Mouse (Mus musculus): ENCODE measurements around the gene Ces3a.
"Not testable (repeated sequence)": the region's sequence is repeated elsewhere in the genome, so short reads cannot be mapped to it uniquely, and the experiment has no call there.

Gene Ces3a

DNA sequence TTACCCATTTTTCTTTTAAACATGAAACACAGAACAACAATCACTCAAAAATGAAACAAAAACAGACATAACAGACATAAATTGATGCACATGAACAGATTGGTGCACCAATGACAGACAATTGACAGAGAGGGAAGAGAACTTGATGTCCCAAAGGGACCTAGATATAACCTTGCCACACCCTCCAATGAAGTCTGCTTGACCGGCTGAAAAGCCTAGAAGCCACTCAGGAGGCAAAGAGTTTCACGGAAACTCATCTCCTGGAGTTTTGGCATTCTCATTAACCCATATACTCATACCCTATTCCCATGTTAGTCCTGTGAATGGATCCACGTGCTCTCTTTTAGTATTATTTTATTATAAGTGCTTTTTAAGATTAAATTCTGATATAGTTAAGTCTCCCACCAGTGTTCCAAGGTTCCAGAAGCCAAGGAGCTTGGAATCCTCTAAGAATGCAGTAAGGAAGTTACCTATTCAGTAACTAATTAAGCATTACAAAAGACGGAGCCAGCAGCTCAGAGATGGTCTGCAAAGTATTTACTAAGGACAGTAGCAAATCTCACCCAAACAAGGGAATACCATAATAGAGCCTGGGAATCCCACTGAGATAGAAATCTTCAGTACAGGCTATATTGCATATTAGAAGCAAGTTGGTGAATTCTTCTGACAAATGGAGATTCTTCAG, 53.8 kb downstream of the Ces3a start:
- DNase-seq, result not testable (repeated sequence)

DNA sequence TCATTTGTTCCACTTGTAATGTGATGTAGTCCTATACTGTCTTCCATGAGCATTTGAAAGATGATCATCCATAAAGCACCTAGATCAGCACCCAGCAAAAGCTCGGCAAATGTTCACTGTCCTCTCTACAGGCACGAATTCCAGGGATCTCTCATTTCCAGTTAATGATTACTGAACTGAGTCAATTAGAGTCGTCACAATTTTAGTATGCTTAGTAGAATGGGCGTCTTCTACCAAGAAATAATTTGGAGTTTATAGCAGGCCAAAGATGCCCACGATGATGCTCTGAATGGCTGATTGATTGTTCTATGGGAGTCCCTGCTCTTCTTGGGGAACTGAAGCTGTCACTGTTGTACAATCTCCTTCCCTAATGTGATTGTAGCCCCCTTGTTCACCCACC, 55.3 kb downstream of the Ces3a start:
- DNase-seq, result not testable (repeated sequence)

DNA sequence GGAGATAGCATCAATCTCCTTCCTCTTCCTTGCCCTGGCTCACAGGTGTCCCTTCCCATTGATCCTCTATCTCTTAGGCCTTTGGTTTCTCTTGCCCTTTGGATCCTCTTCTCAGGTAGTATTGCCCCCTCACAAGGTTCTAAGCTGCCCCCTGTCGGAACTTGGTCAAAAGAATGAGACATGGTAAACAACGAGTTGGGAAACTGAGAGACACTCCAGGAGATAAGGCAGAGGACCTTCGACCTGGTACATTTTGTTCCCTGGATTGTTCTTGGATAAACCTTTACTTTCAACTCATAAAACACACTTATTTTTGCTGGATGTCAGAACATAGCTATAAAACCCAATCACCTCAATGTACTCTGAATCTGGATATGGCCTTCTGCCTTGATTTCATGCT, 55.8 kb downstream of the Ces3a start:
- no peak for DNase-seq

Data from cerebellum, adult 11-12 months (tissue).